Mouse (Mus musculus): Measurements from ENCODE around the gene Rnf169. TPM values are rescaled to one million over a fixed set of nuclear protein-coding genes. Genes with fewer than 3 reads are reported as not detected.
A peak's percentile ranks its signal among the peaks of the same experiment; 100 is the strongest.
"Not testable (repeated sequence)": the region's sequence is repeated elsewhere in the genome, so short reads cannot be mapped to it uniquely, and the experiment has no call there.

Rnf169 gene
- total RNA-seq, 2 experiments from 2014 or later = 14.2 to 21.6 TPM

DNA sequence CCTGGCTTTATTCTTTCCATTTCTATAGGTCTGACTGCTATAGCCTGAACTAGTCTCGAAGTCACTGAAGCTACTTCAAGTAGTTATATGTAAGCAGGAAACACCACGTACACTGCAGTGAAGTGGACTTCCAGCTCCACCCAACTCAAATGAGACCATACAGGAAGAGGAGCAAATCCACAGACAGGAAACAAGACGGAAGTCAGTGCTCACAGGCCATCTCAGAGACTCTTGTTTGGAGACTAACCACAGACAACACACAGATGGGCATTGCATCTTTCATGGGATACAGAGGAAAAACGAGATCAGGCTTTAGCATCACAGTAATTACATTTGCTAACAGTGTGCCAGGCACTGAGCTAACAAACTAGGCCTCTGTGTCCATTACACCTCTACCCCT, 33.9 kb downstream of the Rnf169 start:
- DNase-seq = no peak

DNA sequence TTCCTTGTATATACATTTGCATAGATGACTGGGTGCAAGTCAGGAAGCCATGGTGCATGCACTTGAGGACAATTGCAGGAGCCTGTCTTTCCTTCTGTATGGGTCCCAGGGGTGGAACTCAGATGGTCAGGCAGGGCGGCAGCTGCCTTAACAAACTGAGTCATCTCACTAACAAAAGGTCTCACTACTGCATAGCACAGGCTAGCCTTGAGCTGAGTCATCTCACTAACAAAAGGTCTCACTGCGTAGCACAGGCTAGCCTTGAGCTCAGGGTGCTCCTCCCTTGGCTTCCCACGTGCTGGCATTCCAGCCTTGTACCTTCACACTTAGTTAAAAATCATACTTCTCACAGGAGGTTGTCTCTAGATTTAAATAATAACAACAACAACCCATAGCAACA, 34.3 kb downstream of the Rnf169 start:
- DNase-seq = no peak

DNA sequence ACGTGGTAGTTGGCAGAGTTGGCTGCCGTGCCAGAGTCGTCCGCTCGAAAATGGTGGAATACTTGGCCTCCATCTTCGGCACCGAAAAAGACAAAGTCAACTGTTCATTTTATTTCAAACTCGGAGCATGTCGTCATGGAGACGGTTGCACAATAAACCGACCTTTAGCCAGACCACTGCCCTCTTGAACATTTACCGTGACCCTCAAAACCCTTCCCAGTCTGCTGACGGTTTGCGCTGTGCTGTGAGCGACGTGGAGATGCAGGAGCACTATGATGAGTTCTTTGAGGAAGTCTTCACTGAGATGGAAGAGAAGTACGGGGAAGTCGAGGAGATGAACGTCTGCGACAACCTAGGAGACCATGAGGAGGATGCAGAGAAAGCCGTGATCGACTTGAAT, 35.2 kb downstream of the Rnf169 start:
- DNase-seq = not testable (repeated sequence)

DNA sequence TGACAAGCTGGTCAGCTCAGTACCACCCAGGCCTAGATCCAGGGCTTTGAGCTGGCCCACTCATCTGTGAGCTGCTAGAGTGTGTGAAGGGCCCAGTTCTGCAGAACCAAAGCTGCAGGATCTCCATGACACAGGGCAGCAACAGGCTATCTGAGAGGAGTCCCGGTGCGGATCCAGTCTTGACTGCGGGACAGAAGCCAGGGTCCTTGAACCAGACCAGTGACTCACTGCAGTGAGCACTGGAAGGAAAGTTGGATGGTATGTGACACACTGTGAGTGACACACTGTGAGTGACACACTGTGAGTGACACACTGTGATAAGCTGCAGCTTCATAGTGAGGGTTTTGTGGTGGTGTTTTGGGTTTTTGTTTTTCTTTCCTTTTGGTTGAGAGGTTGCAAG, 35.7 kb downstream of the Rnf169 start:
- DNase-seq = peak; percentile 71 to 81

DNA sequence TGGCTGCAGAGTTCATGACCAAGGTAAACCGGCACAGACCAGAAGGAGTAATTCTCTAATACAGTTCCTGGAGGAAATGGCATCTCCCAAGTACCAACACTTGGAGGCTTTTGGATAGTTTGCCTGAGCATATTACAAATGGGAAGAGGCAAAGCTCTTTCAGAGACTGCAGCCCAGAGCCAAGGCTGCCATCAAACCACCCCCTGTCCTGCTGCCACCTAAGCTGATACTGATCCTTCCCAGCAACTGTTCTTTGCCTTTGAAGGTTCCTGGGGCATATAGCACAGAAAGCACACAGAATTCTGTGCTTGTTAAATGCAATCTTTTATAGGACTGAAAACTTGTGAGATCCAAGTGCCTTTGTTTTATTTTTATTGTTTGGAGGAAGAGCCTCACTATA, 39.6 kb downstream of the Rnf169 start:
- DNase-seq = no peak

DNA sequence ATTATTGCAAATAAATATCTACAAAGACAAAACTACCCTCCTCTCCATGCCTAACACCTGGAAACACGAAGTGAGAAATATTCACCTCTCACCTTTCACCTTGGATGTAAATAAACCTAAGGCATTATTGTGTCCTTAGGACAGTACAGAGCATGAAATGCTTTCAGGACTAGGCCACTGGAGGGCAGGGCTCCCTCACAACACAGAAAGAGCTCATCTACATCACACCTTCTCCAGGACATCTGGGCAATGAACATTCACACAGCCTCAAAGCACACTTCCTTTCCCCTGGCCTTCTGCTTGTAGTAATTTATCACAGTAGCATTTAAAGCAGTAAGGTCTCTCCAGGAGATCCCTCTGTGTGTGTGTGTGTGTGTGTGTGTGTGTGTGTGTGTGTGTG, 44.5 kb downstream of the Rnf169 start:
- DNase-seq = peak; percentile 30 to 38

DNA sequence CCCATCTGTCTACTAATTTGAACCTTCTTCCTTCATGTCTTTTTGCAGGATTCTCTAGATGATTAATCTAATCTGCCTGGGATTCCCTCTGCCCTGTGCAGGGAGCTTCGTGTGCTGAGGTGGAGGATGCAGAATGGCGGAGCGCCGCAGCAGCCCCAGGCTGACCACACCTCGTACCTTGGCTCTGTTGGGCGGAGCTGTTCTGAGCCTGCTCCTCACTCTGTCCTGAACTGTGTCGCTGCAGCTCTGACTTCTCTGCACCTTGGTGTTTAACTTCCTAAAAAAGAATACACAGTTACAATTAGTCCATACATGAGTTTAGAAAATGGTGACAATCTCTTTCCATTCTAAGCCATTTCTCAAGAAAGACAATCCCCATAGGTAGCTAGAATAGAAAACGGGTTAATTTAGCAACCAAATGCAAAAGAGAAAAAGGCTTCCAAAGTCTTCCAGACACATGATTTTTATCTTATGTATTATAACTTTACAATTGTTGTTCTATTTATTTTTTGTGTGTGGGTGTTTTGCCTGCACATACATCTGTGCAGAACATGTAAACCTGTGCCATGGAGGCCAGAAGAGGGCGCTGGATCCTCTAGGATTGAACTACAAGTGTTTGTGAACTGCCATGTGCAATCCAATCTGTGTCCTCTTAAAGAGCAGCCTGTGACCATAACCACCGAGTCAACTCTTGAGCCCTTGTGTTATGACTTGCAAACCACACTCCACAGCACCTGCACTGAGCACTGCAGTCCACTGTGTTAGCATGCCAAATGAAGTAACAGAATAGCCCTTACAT, 53.1 kb downstream of the Rnf169 start:
- peak; percentile 83 to 85 for DNase-seq

DNA sequence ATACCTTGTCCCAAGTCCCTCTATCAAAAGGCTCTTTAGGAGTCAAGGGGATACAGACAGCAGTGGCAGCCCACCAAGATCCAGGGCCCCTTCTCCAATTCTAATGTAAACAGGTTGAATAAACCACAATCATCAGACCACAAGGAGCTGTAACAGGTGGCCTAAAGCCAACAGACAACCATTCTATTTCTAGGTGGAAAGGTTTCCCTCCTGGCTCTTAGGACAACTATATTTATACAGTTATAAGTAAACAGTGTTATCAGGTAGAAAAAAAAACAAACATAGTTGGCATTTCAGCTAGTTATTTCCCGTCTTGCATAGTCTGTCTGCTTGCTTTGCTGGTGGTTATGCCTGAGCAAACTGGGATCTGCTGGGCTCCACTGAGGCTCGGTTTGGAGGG, 59.8 kb downstream of the Rnf169 start:
- DNase-seq = no peak

DNA sequence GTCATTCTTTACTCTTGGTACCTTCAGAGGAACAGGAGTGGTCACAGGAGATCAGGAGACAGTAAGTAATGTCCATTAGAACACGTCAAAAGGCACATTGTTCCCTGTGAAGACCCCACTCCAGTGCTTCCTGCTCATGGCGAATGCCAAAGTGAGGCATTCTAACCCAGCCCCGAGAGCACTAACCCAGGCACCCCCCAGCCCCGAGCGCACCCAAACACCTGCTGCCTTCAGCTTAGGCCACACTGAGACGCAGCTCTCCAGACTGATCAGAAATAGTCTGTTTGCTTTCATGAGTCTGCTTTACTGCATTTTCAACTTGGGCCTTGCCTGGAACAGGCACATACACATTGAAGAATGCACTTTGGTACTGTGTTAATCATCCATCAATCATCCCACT, 60.3 kb downstream of the Rnf169 start:
- DNase-seq = no peak

DNA sequence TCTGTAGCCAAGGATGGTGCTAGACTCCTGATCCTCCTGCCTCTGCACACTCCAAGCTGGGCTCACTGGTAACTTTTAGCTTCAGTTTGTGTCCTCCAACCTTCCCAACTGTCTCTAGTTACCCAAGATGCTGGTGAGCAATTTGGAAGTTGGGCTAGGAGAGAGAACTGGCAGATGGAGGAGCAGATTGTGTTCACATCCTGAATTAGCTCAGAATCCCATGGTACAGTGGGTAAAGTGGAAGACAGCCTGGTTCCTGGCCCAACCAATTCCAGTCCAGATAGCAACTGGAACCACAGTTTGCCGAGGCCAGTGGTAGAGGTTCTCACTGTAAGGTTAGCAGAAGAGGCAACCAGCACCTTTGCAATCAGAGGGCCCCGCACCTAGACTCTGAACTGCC, 61.1 kb downstream of the Rnf169 start:
- DNase-seq = no peak

DNA sequence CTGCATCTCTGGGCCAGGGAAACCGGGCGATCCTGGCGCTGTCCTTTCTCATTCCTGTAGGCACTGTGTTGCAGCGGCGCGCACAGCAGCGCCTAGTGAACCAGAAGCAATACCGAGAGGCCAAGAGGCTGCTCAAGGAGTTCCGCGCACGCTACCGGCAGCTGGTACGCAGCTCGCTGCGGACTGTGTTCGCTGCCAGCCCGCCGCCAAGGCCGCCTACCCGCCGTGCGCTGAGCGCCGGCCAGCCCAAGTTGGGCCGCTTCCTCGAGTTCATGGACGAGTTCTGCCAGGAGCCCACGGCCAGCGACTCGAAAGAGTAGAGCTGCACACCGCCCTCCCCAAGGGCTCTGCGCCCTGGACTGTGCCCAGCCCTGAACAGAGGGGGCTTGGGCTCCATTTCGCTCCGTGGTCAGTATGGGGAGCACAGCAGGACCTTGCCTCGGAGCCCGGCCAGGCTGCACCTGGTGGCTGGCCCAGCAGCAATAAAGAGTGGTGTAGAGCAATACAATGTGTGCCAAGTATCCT, 62.9 kb downstream of the Rnf169 start:
- peak; percentile 77 to 82 for DNase-seq

DNA sequence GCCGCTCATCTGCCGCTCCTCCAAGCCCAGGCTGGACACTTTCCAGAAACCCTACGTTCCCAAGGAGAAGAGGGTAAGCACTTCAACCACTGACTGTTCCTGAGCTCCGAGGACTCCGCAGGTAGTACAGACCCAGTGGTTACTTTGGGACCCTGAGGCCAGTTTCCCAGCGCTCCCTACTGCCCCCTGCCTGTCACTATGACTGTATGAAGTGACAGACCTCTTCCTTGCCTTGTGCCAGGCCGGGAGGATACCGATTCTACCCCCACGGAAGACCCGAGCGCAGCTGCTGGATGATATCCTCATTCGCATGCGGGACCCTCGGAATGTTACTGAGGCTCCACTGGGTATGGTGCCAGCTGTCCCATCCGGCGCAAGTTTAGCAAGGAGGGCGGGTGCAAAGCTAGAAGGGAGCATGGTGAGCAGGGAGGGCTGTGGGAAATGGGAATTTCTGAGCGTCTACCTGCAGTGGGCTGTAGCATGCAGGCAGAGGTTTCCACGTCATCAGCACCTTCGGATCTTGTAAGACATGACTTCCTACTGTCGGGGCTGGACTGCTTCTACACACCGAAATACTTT, 63.4 kb downstream of the Rnf169 start:
- DNase-seq = peak; percentile 72 to 74

DNA sequence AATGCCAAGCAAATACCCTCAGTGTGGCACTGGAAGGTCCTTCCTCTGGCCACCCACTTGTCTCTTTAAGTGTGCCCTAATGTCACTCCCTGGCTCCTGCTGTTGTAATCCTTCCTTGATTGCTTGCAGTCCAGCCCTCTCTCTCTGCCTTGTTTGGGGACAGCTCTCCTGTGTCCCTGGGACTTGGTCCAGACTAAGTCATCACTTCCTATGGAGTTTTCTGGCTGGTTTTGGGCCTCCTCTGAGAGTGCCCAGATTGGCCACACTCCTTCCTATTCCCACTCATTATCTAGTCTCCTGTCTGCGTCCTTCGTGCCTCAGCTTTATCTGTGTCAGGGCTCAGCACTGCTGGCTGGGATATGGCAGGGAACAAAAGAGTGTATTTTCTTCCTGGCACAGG, 64.7 kb downstream of the Rnf169 start:
- DNase-seq = peak; percentile 43 to 66

DNA sequence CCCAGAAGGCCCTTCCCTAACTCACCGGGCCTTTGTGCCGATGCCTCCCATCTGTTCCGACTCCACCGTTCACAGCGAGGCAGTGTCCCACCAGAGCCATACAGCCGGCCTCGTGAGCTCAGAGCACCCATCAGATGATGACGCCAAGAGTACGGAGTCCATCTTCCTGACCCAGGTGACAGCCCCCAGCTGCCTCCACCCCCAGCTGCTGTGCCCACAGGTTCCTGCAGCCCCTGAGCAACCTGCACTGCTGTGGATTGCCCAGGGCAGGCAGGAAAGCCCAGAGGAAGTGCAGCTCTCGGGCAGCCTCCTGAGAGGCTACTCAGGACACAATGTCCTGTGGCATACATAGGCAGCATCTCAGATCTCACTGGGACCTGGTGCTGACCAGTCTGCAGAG, 65.9 kb downstream of the Rnf169 start:
- no peak for DNase-seq

DNA sequence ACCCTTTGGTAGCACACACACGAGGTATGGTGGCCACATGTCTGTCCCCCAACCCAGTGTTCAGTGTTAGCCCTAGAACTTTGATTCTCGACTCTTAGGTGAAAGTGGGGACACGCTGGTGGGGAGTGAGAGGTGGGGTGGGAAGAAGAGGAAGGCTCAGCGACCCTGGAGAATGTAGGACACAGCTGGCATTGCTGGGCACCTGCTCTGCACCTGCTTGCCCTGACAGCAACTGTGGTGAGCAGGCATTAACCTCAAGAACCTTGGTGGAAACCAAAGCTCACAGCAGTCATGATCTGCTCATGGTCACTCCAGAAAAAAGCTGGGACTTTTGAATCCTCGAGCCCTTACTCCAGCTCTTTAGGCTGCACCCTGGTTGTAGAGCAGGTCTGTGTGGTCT, 69.2 kb downstream of the Rnf169 start:
- DNase-seq = no peak

DNA sequence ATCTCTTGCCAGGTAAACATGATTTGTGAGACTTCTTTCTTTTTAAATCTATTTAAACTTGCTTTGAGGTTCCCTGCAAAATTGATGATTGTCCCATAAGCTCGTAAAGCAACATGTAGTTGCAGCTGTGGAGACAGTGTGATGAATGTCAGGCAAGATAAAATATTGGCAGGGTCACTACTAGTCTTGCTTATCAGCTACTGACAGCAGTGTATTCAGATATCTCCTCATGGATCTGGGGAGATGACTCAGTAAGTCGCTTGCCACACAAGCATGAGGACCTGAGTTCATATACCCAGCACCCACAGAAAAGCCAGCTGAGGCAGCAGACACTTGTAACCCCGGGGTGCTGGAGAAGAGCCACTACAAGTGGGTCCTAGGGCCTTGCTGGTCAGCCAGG, 72.8 kb downstream of the Rnf169 start:
- no peak for DNase-seq

DNA sequence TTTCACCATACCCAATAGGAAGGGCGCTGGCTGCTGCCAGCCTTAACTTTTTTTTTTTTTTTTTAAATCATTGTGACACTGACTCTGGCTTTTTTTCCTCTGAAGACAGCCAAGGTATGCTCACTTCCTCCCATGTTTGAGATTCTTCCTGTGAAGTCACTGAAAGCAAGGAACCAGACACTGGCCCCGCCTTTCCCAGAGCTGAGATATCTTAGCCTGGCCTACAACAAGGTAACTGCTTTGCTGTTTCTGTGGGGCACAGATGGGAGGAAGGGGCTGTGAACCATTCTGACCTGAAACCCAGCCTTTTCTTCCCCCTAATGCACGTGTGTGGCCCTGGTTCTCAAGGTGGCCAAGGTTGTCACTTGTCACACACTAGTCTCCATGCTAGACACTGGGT, 73.9 kb downstream of the Rnf169 start:
- no peak for DNase-seq

DNA sequence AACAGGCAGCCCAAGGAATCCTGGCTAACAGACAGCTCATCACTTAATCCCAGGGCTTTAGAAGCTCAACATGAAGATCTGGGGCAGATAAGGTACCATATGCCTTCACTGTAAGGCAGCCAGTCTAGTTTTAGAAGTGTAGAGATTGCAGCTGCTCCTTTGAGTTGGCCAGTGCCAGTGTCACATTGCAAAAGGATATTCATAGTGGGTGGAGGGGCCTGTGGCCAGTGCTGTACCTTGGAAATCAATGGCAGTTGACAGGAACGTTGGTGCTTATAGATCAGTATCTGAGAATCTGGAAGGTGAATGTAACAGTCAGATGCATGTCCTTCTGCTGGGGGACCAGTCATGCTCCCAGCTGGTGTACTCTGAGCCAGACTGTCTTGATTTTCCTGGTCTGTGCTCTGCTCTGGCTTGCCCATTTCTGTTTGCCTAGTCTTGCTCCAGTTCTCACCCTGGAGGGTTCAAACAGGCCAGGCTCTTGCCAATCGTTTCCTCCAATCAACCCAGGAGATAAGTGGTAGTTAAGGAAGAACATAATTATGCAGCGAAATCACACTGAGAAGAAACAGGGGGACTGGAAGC, 75.7 kb downstream of the Rnf169 start:
- DNase-seq = no peak

DNA sequence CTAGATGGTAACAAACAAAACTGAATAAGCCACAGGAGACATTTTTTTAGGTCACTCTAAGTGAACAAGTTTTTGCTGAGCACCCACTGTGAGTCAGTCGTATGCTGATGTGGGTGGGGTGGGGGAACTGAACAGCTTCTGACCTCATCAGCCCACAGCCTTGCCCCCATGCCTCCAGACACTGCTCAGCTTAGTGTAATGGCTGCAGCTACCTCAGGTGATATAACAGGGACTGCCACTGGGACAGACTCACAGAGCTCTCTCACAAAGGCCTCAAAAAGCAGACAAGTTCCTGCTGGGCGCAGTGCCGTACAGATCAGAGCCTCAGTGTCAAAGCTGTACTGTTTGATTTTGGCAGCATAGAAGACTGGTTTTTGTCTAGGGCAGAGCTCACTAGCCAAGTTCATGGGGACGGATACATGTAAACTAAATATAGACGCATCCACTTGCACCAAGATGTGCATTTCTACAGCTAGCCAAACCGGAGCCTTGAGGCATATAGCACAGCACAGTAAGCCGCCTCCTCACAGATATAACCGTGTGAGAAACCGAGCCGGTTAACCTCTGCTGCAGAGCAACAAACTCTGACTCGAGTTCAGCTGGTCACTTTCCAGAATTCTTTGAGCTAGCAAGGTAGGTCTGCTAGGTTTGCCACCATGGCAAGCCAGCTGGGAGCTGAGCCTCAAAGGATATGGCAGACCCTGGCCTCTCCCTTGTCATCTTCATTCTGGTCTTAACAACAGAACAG, 77.2 kb downstream of the Rnf169 start:
- no peak for DNase-seq

DNA sequence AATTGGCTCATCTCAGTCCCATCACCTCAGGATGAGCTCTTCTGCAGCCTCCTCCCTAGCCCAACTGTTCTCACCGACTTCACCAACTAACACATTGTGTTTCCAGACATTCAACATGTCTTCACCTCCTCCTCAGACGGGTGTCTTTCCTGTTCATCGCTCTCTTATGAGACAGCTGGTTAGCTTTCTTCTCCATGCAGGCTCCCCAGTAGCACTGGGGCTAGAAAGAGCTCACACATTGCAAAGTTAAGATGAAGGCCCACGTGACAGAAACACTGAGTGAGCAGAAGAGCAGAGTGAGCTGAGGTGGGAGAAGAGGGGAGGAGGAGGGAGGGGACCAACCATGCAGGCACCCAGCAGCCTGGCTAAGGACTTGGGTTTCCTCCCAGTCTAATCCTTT, 78.0 kb downstream of the Rnf169 start:
- DNase-seq = no peak

DNA sequence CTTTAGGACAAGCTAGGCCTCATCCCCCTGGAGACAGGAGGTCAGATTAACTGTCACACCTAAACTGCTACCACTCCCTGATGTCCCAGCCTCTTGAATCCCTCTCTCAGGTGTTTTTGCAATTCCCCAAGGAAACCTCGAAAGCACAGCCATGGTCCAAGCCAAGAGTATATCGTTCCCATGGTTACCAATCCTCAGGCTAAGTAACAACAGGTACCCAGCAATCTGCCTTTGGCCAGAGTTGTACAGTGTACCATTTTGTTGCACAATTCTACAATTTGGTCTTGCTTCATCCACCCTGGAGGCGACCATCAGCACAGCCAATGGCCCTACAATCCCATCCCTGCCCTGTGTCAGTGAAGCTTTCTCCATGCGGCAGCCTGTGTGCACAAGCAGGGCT, 83.3 kb downstream of the Rnf169 start:
- no peak for DNase-seq

DNA sequence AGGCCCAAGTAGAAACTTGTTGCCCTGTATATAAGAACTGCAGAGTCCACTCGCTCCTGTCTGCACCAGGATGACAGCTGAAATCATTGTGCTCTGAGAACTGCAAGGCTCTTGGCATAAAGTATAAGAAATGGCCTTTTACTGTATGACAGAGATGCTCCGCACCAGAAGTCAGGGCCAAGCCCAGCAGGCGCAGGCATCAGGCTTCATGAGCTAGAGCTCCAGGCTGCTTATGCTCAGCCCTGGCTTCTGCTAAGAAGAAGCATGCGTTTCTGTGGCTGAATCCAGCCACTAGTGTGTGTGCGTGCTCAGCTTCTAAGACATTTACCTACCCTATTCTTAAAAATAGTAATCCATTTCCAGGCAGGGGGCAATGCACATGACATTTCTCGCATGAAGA, 85.8 kb downstream of the Rnf169 start:
- peak; percentile 49 to 63 for DNase-seq

DNA sequence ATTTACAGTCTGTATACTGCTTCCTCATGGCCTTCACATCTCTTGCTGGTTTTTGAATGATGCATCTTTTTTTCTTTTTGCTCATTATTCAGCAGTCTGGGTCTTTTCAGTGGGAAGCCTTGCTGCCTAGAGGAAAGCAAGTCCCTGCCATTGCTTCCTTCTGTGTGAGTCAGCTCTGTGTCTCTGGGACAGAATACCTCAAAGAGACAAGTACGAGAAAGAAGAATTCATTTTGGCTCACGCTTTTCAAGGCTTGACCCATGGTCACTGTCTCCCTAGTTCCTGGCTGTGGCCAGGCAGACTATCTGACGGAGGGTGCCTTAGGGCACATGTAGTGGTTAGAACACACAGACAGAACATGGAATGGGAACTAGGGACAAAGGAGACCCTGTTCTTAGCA, 86.3 kb downstream of the Rnf169 start:
- DNase-seq = peak in 1 of 2 experiments; percentile 35
